Mouse (Mus musculus) neural tube, embryonic 15.5 days (tissue): ENCODE measurements at regions not wholly inside any gene's neighbourhood (a gene's known extent, or its start where the extent isn't known, plus 50 kb on each side); places are given as distances from the start of the nearest gene placed in this dataset.

Source experiments
- ATAC-seq: fragments of 200-750 bp; cut with Nextera tagmentation; 2 replicates; pipeline ENCODE4 v1.8.0; 2017; ENCODE audit warnings: mild to moderate bottlenecking, moderate TSS enrichment, moderate library complexity; ENCODE audit not compliant: low FRiP score
- H3K27ac ChIP-seq: fragments of 300-500 bp; sonication (generic); replicated peaks from 2 replicates; pipeline ENCODE4 v1.5.1; 2015; ENCODE audit warnings: mild to moderate bottlenecking, inconsistent platforms
- H3K27me3 ChIP-seq: fragments of 300-500 bp; sonication (generic); replicated peaks from 2 replicates; pipeline ENCODE4 v1.6.1; 2015; ENCODE audit warnings: inconsistent platforms
- H3K36me3 ChIP-seq: fragments of 300-500 bp; sonication (generic); 2 replicates; pipeline ENCODE4 v1.6.1; 2015; ENCODE audit warnings: inconsistent platforms
- H3K4me1 ChIP-seq: fragments of 300-500 bp; sonication (generic); 2 replicates; pipeline ENCODE4 v1.6.1; 2015; ENCODE audit warnings: inconsistent platforms
- H3K4me2 ChIP-seq: fragments of 300-500 bp; sonication (generic); 2 replicates; pipeline ENCODE4 v1.6.1; 2015; ENCODE audit warnings: inconsistent platforms, mild to moderate bottlenecking, moderate library complexity
- H3K4me3 ChIP-seq: fragments of 300-500 bp; sonication (generic); replicated peaks from 2 replicates; pipeline ENCODE4 v1.5.1; 2015; ENCODE audit warnings: mild to moderate bottlenecking, inconsistent platforms
- H3K9ac ChIP-seq: fragments of 300-500 bp; sonication (generic); replicated peaks from 2 replicates; pipeline ENCODE4 v1.6.1; 2015; ENCODE audit warnings: mild to moderate bottlenecking, inconsistent platforms
- H3K9me3 ChIP-seq: fragments of 300-500 bp; sonication (generic); replicated peaks from 2 replicates; pipeline ENCODE4 v1.6.1; 2016; ENCODE audit warnings: inconsistent platforms
- WGBS: fragments of 180-500 bp; shearing (Covaris S2); methylation state at CpG from one replicate; pipeline ENCODE4 v1.1.7; 2015; ENCODE audit warnings: mixed read lengths; 5-methylcytosine and 5-hydroxymethylcytosine counted together

DNA sequence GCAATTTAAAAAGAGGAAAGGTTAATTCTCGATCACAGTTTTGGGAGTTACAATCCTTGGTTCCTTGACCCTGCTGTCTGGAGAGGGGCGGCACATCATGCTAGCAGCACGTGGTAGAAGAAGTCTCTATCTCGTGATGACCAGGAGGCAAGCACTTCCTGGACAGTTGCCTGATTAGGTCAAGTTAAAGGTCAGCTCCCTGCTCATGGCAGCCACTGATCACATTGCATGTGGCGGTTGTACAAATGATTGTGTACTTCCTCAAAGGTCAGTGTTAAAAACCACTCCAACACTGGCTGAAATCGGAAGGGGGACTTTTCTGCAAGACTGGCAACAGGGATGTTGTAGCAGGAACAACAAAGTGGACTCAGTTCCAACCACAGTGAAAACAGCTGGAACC is 192.3 kb downstream of the Ly86 start:
- Histone ChIP-seq H3K27ac (no peak overlapping the region), H3K4me3 (no peak overlapping the region), H3K9me3 (no peaks in the 10 kb centered on the region), H3K9ac (no peak overlapping the region), H3K4me2 (no peak overlapping the region), H3K27me3 (no peaks in the 10 kb centered on the region), H3K36me3 (no peaks in the 10 kb centered on the region), H3K4me1 (no peaks in the 10 kb centered on the region)
- 81% methylated on average over 6 of the region's 6 CpGs for WGBS
- ATAC-seq: no peak

DNA sequence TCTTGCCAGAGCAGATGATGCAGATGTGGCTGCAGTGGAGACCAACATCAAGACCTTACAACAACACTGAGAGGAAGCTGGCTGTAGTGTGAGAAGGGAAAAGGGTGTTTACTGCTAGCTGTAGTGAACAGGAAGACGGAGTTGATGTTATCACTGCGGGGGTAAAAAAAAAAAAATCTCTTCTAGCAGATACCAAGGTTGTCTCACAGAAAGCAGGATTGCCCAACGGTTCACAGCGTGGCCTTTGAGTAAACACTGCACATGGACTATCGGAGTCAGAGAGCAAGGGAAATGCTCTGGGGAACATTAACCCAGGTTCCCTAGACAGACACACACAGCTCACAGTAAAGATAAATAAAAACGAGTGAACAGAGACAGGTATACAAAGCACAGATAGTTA is 192.8 kb downstream of the Ly86 start:
- no peak for ATAC-seq
- Histone ChIP-seq H3K27ac (no peak overlapping the region), H3K4me1 (no peaks in the 10 kb centered on the region), H3K4me3 (no peak overlapping the region), H3K9ac (no peak overlapping the region), H3K27me3 (no peaks in the 10 kb centered on the region), H3K4me2 (no peak overlapping the region), H3K9me3 (no peaks in the 10 kb centered on the region), H3K36me3 (no peaks in the 10 kb centered on the region)
- WGBS: 76% methylated on average over 6 of the region's 6 CpGs

DNA sequence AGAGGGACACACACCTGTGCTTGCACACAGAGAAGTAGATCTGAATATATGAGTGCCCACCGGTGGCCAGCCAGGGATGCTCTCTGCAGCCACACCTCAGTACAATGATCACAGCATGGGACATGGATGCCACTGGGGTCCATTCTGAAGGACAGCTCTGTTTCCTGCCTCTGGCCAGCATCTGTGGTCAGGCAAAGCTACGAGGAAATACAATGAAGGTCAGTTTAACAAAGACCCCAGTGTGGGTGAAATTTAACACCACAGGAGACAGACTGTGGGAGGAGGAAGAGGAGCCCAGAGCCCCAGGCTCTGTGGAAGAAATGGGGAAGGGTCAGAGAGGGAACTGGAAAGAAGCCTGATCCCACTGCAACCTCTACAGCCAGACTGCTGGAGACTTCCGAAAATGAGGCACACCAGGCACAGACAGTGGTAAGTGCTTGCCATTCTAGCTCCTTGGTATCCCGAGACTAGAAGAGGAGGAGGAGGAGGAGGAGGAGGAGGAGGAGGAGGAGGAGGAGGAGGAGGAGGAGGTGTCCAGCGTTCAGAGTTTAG is 196.0 kb downstream of the Ly86 start:
- WGBS: 22% methylated on average over 4 of the region's 5 CpGs
- Histone ChIP-seq H3K4me2 (no peak overlapping the region), H3K9ac (no peak overlapping the region), H3K9me3 (no peaks in the 10 kb centered on the region), H3K4me1 (no peaks in the 10 kb centered on the region), H3K27me3 (no peaks in the 10 kb centered on the region), H3K36me3 (no peaks in the 10 kb centered on the region), H3K4me3 (no peak overlapping the region), H3K27ac (no peak overlapping the region)
- no peak for ATAC-seq

DNA sequence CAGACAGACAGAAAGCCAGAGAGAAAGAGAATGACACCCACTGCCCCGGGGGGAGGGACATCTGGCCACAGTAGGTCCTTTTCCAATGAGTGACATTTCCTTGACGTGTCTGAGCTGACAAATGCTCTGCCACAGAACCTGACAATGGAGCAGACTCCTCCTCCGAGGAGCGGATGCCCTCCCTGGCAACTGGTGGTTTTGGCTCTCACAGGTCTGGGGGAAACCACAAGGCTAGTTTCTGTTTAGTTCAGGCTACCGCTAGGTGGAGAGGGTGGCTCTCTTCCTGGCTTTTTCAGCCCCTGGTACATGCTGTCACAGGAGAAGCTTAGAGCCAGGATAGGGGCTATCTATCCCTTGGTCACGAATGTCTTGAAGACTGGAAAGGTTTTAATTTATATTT is 196.7 kb downstream of the Ly86 start:
- Histone ChIP-seq H3K4me3 (no peak overlapping the region), H3K4me1 (no peaks in the 10 kb centered on the region), H3K27me3 (no peaks in the 10 kb centered on the region), H3K9me3 (no peaks in the 10 kb centered on the region), H3K27ac (no peak overlapping the region), H3K4me2 (peak overlapping the region; percentile 11; the same call in 1 of the 2 replicates), H3K36me3 (no peaks in the 10 kb centered on the region), H3K9ac (no peak overlapping the region)
- WGBS: 10% methylated on average over 6 of the region's 6 CpGs
- no peak; the same call in 1 of the 2 replicates for ATAC-seq

DNA sequence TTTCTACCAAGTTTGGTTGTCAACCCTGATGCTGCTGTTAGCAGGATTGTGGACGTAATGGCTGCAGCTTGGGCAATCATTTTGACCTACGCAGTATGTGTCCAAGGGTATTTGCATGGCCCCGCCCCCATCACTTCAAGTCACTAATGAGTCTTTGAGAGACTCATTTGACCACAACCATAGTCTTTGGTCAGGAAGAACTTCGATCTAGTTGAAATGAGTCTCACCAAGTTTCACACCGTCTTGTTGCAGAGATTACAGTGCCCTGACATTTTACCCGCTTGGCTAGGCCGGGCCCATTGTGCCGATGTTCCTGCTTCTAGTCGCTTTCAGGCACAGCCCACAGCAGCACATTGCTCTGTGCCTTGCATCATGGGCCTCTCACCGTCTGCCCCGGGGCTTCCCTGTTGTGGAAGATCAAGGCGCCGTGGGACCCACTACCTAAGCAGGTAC is 197.8 kb downstream of the Ly86 start:
- no peaks in the 10 kb centered on the region for H3K9me3 ChIP-seq
- H3K9ac ChIP-seq: no peak overlapping the region
- no peak overlapping the region for H3K4me3 ChIP-seq
- H3K4me2 ChIP-seq: no peak overlapping the region
- no peaks in the 10 kb centered on the region for H3K4me1 ChIP-seq
- H3K27me3 ChIP-seq: no peaks in the 10 kb centered on the region
- no peak overlapping the region for H3K27ac ChIP-seq
- no peak for ATAC-seq
- 93% methylated on average over 13 of the region's 13 CpGs for WGBS
- no peaks in the 10 kb centered on the region for H3K36me3 ChIP-seq

DNA sequence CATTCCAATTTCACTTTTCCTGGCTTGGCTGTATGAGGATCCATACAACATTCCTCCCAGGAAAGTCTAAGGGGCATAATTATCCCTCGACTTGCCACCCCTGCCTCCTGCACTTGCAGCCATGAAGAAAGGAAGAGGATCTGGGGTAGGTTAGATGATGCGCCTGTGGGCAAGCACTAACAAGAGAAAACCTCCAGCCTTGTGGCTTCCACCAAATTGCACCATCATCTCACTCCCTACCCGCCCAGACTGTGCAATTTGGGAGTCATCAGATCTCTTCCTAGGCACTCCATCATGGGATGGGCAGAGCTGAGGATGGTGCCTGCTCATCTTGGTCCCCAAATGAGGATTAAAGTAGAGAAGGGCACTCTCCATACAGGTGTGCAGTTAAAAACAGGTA is 198.8 kb downstream of the Ly86 start:
- H3K9ac ChIP-seq: no peak overlapping the region

DNA sequence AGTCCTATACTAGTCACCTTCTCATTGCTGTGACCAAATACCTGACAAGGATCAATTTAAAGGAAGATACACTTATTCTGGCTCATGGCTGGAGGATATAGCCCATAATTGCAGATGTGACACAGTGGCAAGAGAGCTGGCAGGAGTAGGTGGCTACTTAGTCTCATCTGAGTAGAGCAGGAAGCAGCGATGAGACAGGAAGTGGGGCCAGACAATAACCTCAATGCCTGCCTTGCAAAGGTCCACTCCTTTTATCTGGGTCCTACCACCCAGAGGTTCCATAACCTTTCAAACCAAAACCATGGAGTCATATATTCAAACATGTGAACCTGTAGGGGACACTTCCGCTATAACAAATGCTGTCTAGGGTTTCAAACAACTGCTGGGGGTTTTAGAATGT is 199.7 kb downstream of the Ly86 start:
- WGBS: 95% methylated on average over 2 of the region's 2 CpGs
- no peak overlapping the region for H3K4me2 ChIP-seq
- no peaks in the 10 kb centered on the region for H3K27me3 ChIP-seq
- H3K27ac ChIP-seq: no peak overlapping the region
- H3K4me1 ChIP-seq: no peaks in the 10 kb centered on the region
- H3K9me3 ChIP-seq: no peaks in the 10 kb centered on the region
- H3K4me3 ChIP-seq: no peak overlapping the region
- no peak for ATAC-seq
- no peaks in the 10 kb centered on the region for H3K36me3 ChIP-seq
- H3K9ac ChIP-seq: no peak overlapping the region

More for the DNA sequence above, 198.8 kb downstream of the Ly86 start:
- H3K36me3 ChIP-seq: no peaks in the 10 kb centered on the region
- no peak for ATAC-seq
- no peaks in the 10 kb centered on the region for H3K9me3 ChIP-seq
- 84% methylated on average over 3 of the region's 3 CpGs for whole genome bisulfite sequencing
- H3K4me2 ChIP-seq: no peak overlapping the region
- no peaks in the 10 kb centered on the region for H3K4me1 ChIP-seq
- H3K4me3 ChIP-seq: no peak overlapping the region
- no peak overlapping the region for H3K27ac ChIP-seq
- H3K27me3 ChIP-seq: no peaks in the 10 kb centered on the region

DNA sequence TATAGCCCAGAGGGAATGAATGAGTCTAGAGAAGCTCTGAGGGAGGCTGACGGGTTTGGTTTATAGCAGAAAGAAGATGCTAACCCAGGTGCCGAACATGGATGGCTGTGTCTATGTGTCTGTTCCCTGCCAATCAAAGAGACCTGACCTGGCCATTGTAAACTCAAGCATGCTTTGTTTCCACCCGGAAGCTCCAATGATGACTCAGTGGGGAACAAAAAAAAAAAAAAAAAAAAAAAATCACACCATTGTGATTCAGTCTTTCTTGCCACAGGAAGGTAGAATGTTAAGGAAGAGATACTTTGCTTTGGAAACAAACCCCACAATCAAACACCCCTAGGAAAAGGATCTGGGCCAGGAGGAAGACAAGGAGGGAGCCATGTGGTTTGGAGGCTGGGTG is 201.5 kb downstream of the Ly86 start:
- Histone ChIP-seq H3K9me3 (no peaks in the 10 kb centered on the region), H3K36me3 (no peaks in the 10 kb centered on the region), H3K9ac (no peak overlapping the region), H3K4me1 (peaks cover 6% of the 10 kb centered on the region; the same call in 1 of the 2 replicates), H3K4me3 (no peak overlapping the region), H3K4me2 (no peak overlapping the region), H3K27me3 (no peaks in the 10 kb centered on the region), H3K27ac (no peak overlapping the region)
- ATAC-seq: no peak
- WGBS: 74% methylated on average over 3 of the region's 3 CpGs

DNA sequence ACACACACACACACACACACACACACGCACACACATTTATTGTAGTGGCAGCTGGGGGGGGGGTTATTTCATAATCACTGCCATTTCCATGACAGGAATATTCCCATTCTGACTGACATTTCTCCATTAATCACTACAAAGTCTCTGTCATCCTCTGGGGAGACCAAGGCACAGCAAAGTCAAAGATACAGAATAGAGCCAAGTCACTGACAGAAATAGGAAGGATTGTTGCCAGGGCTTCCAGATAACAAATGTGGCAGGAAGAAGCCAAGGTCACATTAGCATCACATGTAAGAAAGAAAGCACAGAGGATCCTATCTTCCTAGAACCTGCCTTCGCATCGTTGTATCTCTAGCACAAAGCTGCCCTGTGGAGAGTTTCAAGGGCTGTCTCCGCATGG is 205.6 kb downstream of the Ly86 start:
- H3K4me2 ChIP-seq: no peak overlapping the region

DNA sequence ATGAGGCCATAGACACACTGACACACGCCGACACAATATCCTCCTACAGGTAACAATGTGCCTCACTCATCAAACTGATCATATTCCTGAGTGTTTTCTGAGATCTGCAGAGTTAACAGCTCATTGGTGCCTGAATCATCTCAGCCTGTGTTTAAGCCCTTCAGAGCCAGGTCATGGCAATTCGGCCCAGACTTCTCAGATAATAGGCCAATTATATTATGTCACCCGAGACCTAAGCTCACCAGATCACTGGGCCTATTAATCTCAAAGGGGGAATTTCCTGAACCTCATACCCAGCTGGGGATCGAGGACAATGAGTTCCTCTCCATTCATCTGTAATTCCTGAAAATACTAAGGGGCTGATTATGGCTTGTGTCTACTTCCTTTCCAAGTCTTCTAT is 208.4 kb downstream of the Ly86 start:
- no peak for ATAC-seq
- H3K4me3 ChIP-seq: no peak overlapping the region
- H3K27ac ChIP-seq: no peak overlapping the region
- no peak overlapping the region for H3K9ac ChIP-seq
- peaks cover 6% of the 10 kb centered on the region; the same call in 1 of the 2 replicates for H3K4me1 ChIP-seq
- H3K27me3 ChIP-seq: no peaks in the 10 kb centered on the region
- H3K36me3 ChIP-seq: no peaks in the 10 kb centered on the region
- H3K4me2 ChIP-seq: no peak overlapping the region
- H3K9me3 ChIP-seq: no peaks in the 10 kb centered on the region
- WGBS: 56% methylated on average over 5 of the region's 5 CpGs

More for the DNA sequence above, 205.6 kb downstream of the Ly86 start:
- no peaks in the 10 kb centered on the region for H3K36me3 ChIP-seq
- H3K9me3 ChIP-seq: no peaks in the 10 kb centered on the region
- ATAC-seq: no peak
- H3K9ac ChIP-seq: no peak overlapping the region
- H3K4me1 ChIP-seq: peaks cover 6% of the 10 kb centered on the region; the same call in 1 of the 2 replicates
- H3K4me3 ChIP-seq: no peak overlapping the region
- no peak overlapping the region for H3K27ac ChIP-seq
- no peaks in the 10 kb centered on the region for H3K27me3 ChIP-seq
- WGBS: 57% methylated on average over 4 of the region's 4 CpGs

DNA sequence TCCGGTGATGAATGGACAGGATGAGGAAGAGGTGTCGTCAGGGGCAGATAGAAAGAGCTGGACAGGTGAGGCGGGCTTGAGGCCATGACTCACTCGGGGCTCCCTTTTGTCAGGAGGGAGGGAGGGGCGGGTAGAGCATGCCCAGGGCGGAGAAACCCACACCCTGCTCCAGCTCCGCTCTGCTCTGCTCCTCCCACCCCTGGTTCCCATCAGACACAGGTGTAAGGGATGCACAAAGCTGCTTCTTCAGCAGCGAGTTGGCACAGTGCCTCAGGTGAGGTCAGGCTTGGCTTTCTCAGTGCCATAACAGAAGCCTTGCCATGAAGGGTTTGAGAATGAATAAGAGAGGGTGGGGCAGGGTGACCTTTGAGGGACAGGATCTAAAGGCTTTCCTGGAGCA is 212.2 kb downstream of the Ly86 start:
- ATAC-seq: no peak
- WGBS: 76% methylated on average over 8 of the region's 8 CpGs
- Histone ChIP-seq H3K4me3 (no peak overlapping the region), H3K9ac (no peak overlapping the region), H3K27ac (no peak overlapping the region), H3K27me3 (no peaks in the 10 kb centered on the region), H3K9me3 (no peaks in the 10 kb centered on the region), H3K4me1 (peaks cover 22% of the 10 kb centered on the region), H3K4me2 (no peak overlapping the region), H3K36me3 (no peaks in the 10 kb centered on the region)

DNA sequence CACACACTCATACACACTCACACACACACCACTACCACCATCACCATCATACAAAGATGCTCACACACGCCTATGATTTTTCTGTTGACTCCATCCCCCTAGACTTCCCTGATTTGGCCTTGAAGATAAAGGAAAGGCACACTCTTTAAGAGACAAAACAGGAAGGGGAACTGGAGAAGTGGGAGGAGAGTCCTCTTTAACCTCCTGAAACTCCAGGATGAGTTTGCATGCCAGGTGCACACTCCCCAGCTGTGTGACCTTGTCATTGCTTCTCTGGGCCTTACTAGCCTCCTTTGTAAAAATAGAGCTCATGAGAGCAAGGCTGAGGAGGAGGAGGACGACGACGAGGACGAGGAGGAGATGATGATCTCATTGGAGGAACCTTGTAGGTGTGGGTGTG is 212.8 kb downstream of the Ly86 start:
- Histone ChIP-seq H3K4me3 (no peak overlapping the region), H3K9ac (no peak overlapping the region), H3K4me2 (no peak overlapping the region), H3K36me3 (no peaks in the 10 kb centered on the region), H3K9me3 (no peaks in the 10 kb centered on the region), H3K27me3 (no peaks in the 10 kb centered on the region), H3K4me1 (peaks cover 22% of the 10 kb centered on the region), H3K27ac (no peak overlapping the region)
- WGBS: 87% methylated on average over 5 of the region's 5 CpGs
- ATAC-seq: no peak

DNA sequence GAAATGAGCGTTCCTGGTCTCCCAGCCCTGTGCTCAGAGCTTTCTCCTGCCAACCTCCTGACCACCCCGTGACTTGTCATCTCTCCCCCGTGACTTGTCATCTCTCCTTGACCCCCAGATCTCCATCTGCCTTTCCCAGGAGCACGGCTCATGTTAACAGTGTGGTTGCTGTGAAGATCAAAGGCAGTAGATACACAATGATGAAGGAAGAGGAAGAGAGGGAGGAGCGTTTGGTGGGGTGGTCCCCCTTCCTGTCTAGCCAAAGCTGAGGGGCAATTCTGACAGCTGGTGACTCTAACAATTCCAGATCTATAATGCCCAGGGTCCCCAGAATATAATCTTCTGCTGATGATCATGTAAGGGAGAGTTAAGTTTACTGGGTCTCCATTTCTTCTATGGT is 214.0 kb downstream of the Ly86 start:
- Histone ChIP-seq H3K27me3 (no peaks in the 10 kb centered on the region), H3K4me3 (no peak overlapping the region), H3K9me3 (no peaks in the 10 kb centered on the region), H3K4me1 (peaks cover 22% of the 10 kb centered on the region), H3K36me3 (no peaks in the 10 kb centered on the region), H3K27ac (no peak overlapping the region), H3K4me2 (no peak overlapping the region), H3K9ac (no peak overlapping the region)
- 59% methylated on average over 5 of the region's 5 CpGs for WGBS
- no peak for ATAC-seq
